Mouse (Mus musculus): ENCODE data around the gene Camk1g.

- TF ChIP-seq POLR2A (IDR thresholded peaks at IDR 0.05; ENCODE audit: control insufficient read depth, extremely low read depth, insufficient read depth, low read length, poor library complexity) (no peak), CTCF (IDR thresholded peaks at IDR 0.05; ENCODE audit: borderline replicate concordance, control insufficient read depth, extremely low read depth, insufficient read depth, low read length, poor library complexity) (no peak)
Measured at GRCm38 (mm10) chr1:193401695-193402094, 31.6 kb upstream of the Camk1g start.
